Mouse (Mus musculus) CH12.LX (cell line): ENCODE results near the gene Traf1. TPM values are rescaled to one million over a fixed set of nuclear protein-coding genes. Genes with fewer than 3 reads are reported as not detected.

Experiments used
- DNase-seq: peaks from one replicate; pipeline ENCODE4 v3.0.0-alpha.2; 2013; ENCODE audit errors: extremely low read depth
- H3K27ac ChIP-seq: 2 replicates; pipeline ENCODE4 v1.5.1; 2012; ENCODE audit warnings: low read depth, mild to moderate bottlenecking, control low read depth, moderate library complexity; ENCODE audit not compliant: insufficient read depth
- H3K27me3 ChIP-seq: replicated peaks from 2 replicates; pipeline ENCODE3; 2012; ENCODE audit warnings: inconsistent platforms
- H3K36me3 ChIP-seq, 2 experiments: replicated peaks in 1 of 2; 2 replicates each; pipeline versions ENCODE3 to v1.6.1; 2012; ENCODE audit warnings: inconsistent platforms in 1 of 2, low read length in 1 of 2, mild to moderate bottlenecking in 1 of 2, mixed read lengths in 1 of 2, moderate library complexity in 1 of 2; ENCODE audit not compliant: control insufficient read depth in 1 of 2, insufficient read depth in 1 of 2
- H3K4me1 ChIP-seq, 2 experiments: 2 replicates each; pipeline ENCODE4 v1.6.1; 2012; ENCODE audit warnings: inconsistent platforms in 1 of 2, moderate library complexity in 1 of 2; ENCODE audit not compliant: insufficient read depth in 2 of 2, control insufficient read depth in 1 of 2
- H3K4me2 ChIP-seq: 2 replicates; pipeline ENCODE4 v1.6.1; 2012; ENCODE audit warnings: low read depth, mild to moderate bottlenecking, control low read depth; ENCODE audit not compliant: poor library complexity, insufficient read depth, severe bottlenecking
- H3K4me3 ChIP-seq, 3 experiments: fragments of 150-350 bp in 1 of 3; sonication (generic) in 1 of 3; replicated peaks in 1 of 3; 2 replicates each; pipeline versions ENCODE3 to v1.5.1; 2011 to 2012; ENCODE audit warnings: low read depth in 2 of 3, low read length in 2 of 3, mild to moderate bottlenecking in 2 of 3, moderate library complexity in 2 of 3, control low read depth in 1 of 3, improper control_type of control experiment in 1 of 3, inconsistent platforms in 1 of 3, mixed read lengths in 1 of 3; ENCODE audit not compliant: poor library complexity in 1 of 3
- H3K79me2 ChIP-seq: replicated peaks from 2 replicates; pipeline ENCODE4 v1.6.1; 2012; ENCODE audit warnings: mild to moderate bottlenecking, moderate library complexity; ENCODE audit not compliant: control insufficient read depth, poor library complexity, insufficient read depth, severe bottlenecking; ENCODE audit errors: extremely low read depth
- H3K9ac ChIP-seq: 2 replicates; pipeline ENCODE4 v1.6.1; 2012; ENCODE audit warnings: low read depth, mild to moderate bottlenecking, control low read depth, moderate library complexity; ENCODE audit not compliant: insufficient read depth
- H3K9me3 ChIP-seq: replicated peaks from 2 replicates; pipeline ENCODE3; 2012; ENCODE audit warnings: low read length, inconsistent platforms, mixed read lengths
- CHD2 ChIP-seq: IDR thresholded peaks from 2 replicates; pipeline ENCODE4 v1.6.1; 2011; ENCODE audit warnings: low read length, improper control_type of control experiment
- CTCF ChIP-seq, 2 experiments: IDR thresholded peaks in 1 of 2; conservative IDR thresholded peaks in 1 of 2; 2 replicates each; pipeline ENCODE4 v1.5.1; 2011 to 2012; ENCODE audit warnings: low read depth in 2 of 2, low read length in 2 of 2, improper control_type of control experiment in 1 of 2, inconsistent platforms in 1 of 2, mild to moderate bottlenecking in 1 of 2, moderate library complexity in 1 of 2
- E2F4 ChIP-seq: IDR thresholded peaks from 2 replicates; pipeline ENCODE4 v1.6.1; 2011; ENCODE audit warnings: low read depth, low read length, improper control_type of control experiment; ENCODE audit not compliant: insufficient replicate concordance
- ELF1 ChIP-seq: IDR thresholded peaks from 2 replicates; pipeline ENCODE4 v1.6.1; 2014; ENCODE audit warnings: low read depth, mild to moderate bottlenecking, inconsistent platforms, low read length, improper control_type of control experiment
- EP300 ChIP-seq: IDR thresholded peaks from 2 replicates; pipeline ENCODE4 v1.6.1; 2011; ENCODE audit warnings: low read length, improper control_type of control experiment
- ETS1 ChIP-seq: conservative IDR thresholded peaks from 2 replicates; pipeline ENCODE4 v1.6.1; 2012; ENCODE audit warnings: low read depth, mild to moderate bottlenecking, inconsistent platforms, low read length, improper control_type of control experiment, moderate library complexity
- HCFC1 ChIP-seq: IDR thresholded peaks from 2 replicates; pipeline ENCODE4 v1.6.1; 2012; ENCODE audit warnings: low read depth, mild to moderate bottlenecking, inconsistent platforms, low read length, improper control_type of control experiment
- IRF4 ChIP-seq: IDR thresholded peaks from 2 replicates; pipeline ENCODE4 v1.6.1; 2014; ENCODE audit warnings: low read depth, mild to moderate bottlenecking, inconsistent platforms, low read length, improper control_type of control experiment
- JUN ChIP-seq: IDR thresholded peaks from 2 replicates; pipeline ENCODE4 v1.6.1; 2011; ENCODE audit warnings: low read depth, mild to moderate bottlenecking, low read length, improper control_type of control experiment, moderate library complexity; ENCODE audit not compliant: insufficient read depth
- JUND ChIP-seq: conservative IDR thresholded peaks from 2 replicates; pipeline ENCODE4 v1.6.1; 2011; ENCODE audit warnings: low read depth, low read length, improper control_type of control experiment
- KAT2A ChIP-seq: IDR thresholded peaks from 2 replicates; pipeline ENCODE4 v1.6.1; 2012; ENCODE audit warnings: low read length, improper control_type of control experiment, inconsistent platforms; ENCODE audit not compliant: insufficient replicate concordance
- MAFK ChIP-seq: IDR thresholded peaks from 2 replicates; pipeline ENCODE4 v1.6.1; 2011; ENCODE audit warnings: low read length, improper control_type of control experiment; ENCODE audit not compliant: insufficient replicate concordance
- MAX ChIP-seq: IDR thresholded peaks from 2 replicates; pipeline ENCODE4 v1.6.1; 2011; ENCODE audit warnings: low read length, improper control_type of control experiment
- MAZ ChIP-seq: IDR thresholded peaks from 2 replicates; pipeline ENCODE4 v1.6.1; 2012; ENCODE audit warnings: low read depth, mild to moderate bottlenecking, inconsistent platforms, low read length, improper control_type of control experiment, moderate library complexity
- MXI1 ChIP-seq: IDR thresholded peaks from 2 replicates; pipeline ENCODE4 v1.6.1; 2011; ENCODE audit warnings: mild to moderate bottlenecking, low read depth, low read length, improper control_type of control experiment
- MYC ChIP-seq: IDR thresholded peaks from 2 replicates; pipeline ENCODE4 v1.6.1; 2011; ENCODE audit warnings: low read depth, mild to moderate bottlenecking, improper control_type of control experiment, low read length
- NELFE ChIP-seq: IDR thresholded peaks from 2 replicates; pipeline ENCODE4 v1.6.1; 2011; ENCODE audit warnings: low read depth, low read length, improper control_type of control experiment
- PAX5 ChIP-seq: IDR thresholded peaks from 2 replicates; pipeline ENCODE4 v1.6.1; 2012; ENCODE audit warnings: low read length, inconsistent platforms, mixed read lengths
- POLR2AphosphoS2 ChIP-seq: IDR thresholded peaks from 2 replicates; pipeline ENCODE4 v1.6.1; 2011; ENCODE audit warnings: low read depth, low read length, improper control_type of control experiment
- RAD21 ChIP-seq: IDR thresholded peaks from 2 replicates; pipeline ENCODE4 v1.6.1; 2011; ENCODE audit warnings: low read depth, mild to moderate bottlenecking, low read length, improper control_type of control experiment, moderate library complexity
- SIN3A ChIP-seq: IDR thresholded peaks from 2 replicates; pipeline ENCODE4 v1.6.1; 2012; ENCODE audit warnings: low read length, improper control_type of control experiment, inconsistent platforms
- SMC3 ChIP-seq: IDR thresholded peaks from 2 replicates; pipeline ENCODE4 v1.6.1; 2011; ENCODE audit warnings: low read depth, low read length, improper control_type of control experiment
- TBP ChIP-seq: conservative IDR thresholded peaks from 2 replicates; pipeline ENCODE4 v1.6.1; 2011; ENCODE audit warnings: low read depth, low read length, improper control_type of control experiment
- TCF12 ChIP-seq: IDR thresholded peaks from 2 replicates; pipeline ENCODE4 v1.6.1; 2014; ENCODE audit warnings: low read depth, mild to moderate bottlenecking, inconsistent platforms, low read length, improper control_type of control experiment
- UBTF ChIP-seq: IDR thresholded peaks from 2 replicates; pipeline ENCODE4 v1.6.1; 2012; ENCODE audit warnings: low read depth, mild to moderate bottlenecking, inconsistent platforms, low read length, improper control_type of control experiment, moderate library complexity
- USF1 ChIP-seq: IDR thresholded peaks from 2 replicates; pipeline ENCODE4 v1.6.1; 2014; ENCODE audit warnings: low read depth, mild to moderate bottlenecking, inconsistent platforms, low read length, improper control_type of control experiment
- USF2 ChIP-seq: conservative IDR thresholded peaks from 2 replicates; pipeline ENCODE4 v1.6.1; 2011; ENCODE audit warnings: low read depth, low read length, improper control_type of control experiment
- ZC3H11A ChIP-seq: IDR thresholded peaks from 2 replicates; pipeline ENCODE4 v1.6.1; 2012; ENCODE audit warnings: low read depth, mild to moderate bottlenecking, inconsistent platforms, low read length, improper control_type of control experiment
- ZKSCAN1 ChIP-seq: IDR thresholded peaks from 2 replicates; pipeline ENCODE4 v1.6.1; 2012; ENCODE audit warnings: low read depth, inconsistent platforms, low read length, improper control_type of control experiment, borderline replicate concordance
- ZNF384 ChIP-seq: IDR thresholded peaks from 2 replicates; pipeline ENCODE4 v1.6.1; 2012; ENCODE audit warnings: low read depth, low read length, improper control_type of control experiment, inconsistent platforms
- dilution Hi-C: fragments of 300-500 bp; cut with MboI; formaldehyde crosslinking; loops from 2 replicates; pipeline ENCODE4 v1.14.3; 2020; ENCODE audit warnings: low sequenced_read_pairs; ENCODE audit not compliant: extremely low pct_unique_long_range_greater_than_20kb, extremely low pct_ligation_motif_present
- in situ Hi-C: fragments of 300-500 bp; cut with MboI; formaldehyde crosslinking; loops from 3 replicates; pipeline ENCODE4 v1.14.3; 2019; ENCODE audit warnings: low sequenced_read_pairs, low pct_ligation_motif_present, low pct_unique_long_range_greater_than_20kb, mixed read lengths
- polyA plus RNA-seq: library from polyadenylated mRNA; unstranded; fragments of >175 nt; gene quantifications from 2 replicates; pipeline ENCODE4 v1.2.1, GENCODE M21; 2012; ENCODE audit warnings: low read depth; ENCODE audit not compliant: insufficient read length
- total RNA-seq, 2 experiments: library from RNA; depleted of rRNA; stranded (reverse); fragments of 300-350 nt in 1 of 2; fragments of >200 nt in 1 of 2; gene quantifications; 2 replicates each; pipeline ENCODE4 v1.2.3; 2012 to 2014

Gene Traf1
- total and polyA plus RNA-seq, 3 experiments: 47.9 to 151 (median 66.9) TPM

- peaks cover 15 to 34% of the 10 kb centered on the region in 2 experiments for H3K4me1 ChIP-seq
- H3K4me2 ChIP-seq: no peak overlapping the region
- peaks cover 6% of the 10 kb centered on the region for H3K9me3 ChIP-seq
- no peak overlapping the region for H3K9ac ChIP-seq
- in situ Hi-C loops (no loop called here), dilution Hi-C loops (no loop called here)
- H3K27ac ChIP-seq: no peak overlapping the region
- no peaks in the 10 kb centered on the region for H3K79me2 ChIP-seq
- H3K36me3 ChIP-seq: no peaks in the 10 kb centered on the region
- 0 out of 2 replicates have a peak, but pooled peaks have one; percentile 33 for TF ChIP-seq IRF4
- TF ChIP-seq E2F4: no peak
- no peak for TF ChIP-seq MYC
- no peak for TF ChIP-seq JUND
- peak; percentile 42; the same call in 1 of the 2 replicates for TF ChIP-seq ZC3H11A
- no peak for TF ChIP-seq ELF1
- no peak for TF ChIP-seq EP300
- peak; percentile 44; the same call in 1 of the 2 replicates for TF ChIP-seq MAZ
- no peak for TF ChIP-seq MXI1
- no peak for TF ChIP-seq PAX5
- no peak for TF ChIP-seq SIN3A
- no peak for TF ChIP-seq NELFE
- TF ChIP-seq USF2: no peak
- no peak for TF ChIP-seq TBP
- TF ChIP-seq JUN: no peak
- TF ChIP-seq RAD21: peak; percentile 76
- no peak for TF ChIP-seq CHD2
- no peak for TF ChIP-seq ZKSCAN1
- TF ChIP-seq UBTF: no peak
- TF ChIP-seq CTCF (conservative IDR thresholded peaks at IDR 0.05 in 1 of 2, IDR thresholded peaks at IDR 0.05 in 1 of 2; ENCODE audit: low read depth in 2 of 2, low read length in 2 of 2): peak; percentile 56 to 86
- TF ChIP-seq SMC3: peak; percentile 94
- no peak for TF ChIP-seq POLR2AphosphoS2
- H3K27me3 ChIP-seq: no peaks in the 10 kb centered on the region
- no peak overlapping the region for H3K4me3 ChIP-seq
- DNase-seq: no peak
Observed at GRCm38 (mm10) chr2:34970092-34970750, 8.6 kb upstream of the Traf1 start.

- Histone ChIP-seq H3K36me3 (no peaks in the 10 kb centered on the region), H3K4me3 (no peak overlapping the region), H3K9me3 (no peaks in the 10 kb centered on the region), H3K79me2 (no peaks in the 10 kb centered on the region), H3K4me1 (peaks cover 22 to 44% of the 10 kb centered on the region in 2 experiments), H3K27ac (no peak overlapping the region), H3K27me3 (no peaks in the 10 kb centered on the region), H3K9ac (no peak overlapping the region), H3K4me2 (no peak overlapping the region)
- dilution Hi-C loops: no loop called here
- in situ Hi-C loops: loop anchor here (10.0 kb wide), 3 partner anchors 54 to 174 kb away; partner anchors contain the start of genes AI182371, Cntrl, Phf19 and Rabepk
- TF ChIP-seq KAT2A (no peak), TCF12 (no peak), ETS1 (no peak), MAX (no peak), HCFC1 (no peak), MAFK (no peak), ZKSCAN1 (no peak), MAZ (no peak), ZC3H11A (no peak), SIN3A (no peak), UBTF (no peak), E2F4 (no peak), USF1 (no peak), ZNF384 (no peak), JUN (no peak)
- DNase-seq: no peak
Observed at GRCm38 (mm10) chr2:34969166-34969565, 7.6 kb upstream of the Traf1 start.
